Mouse (Mus musculus) lung, adult 18-20 months (tissue): Measurements from ENCODE around the gene Rdh14.

Experiments used
- DNase-seq, 2 experiments: peaks; one replicate each; pipeline ENCODE4 v3.0.0; 2022; ENCODE audit warnings: mixed read lengths in 2 of 2

Rdh14 gene

DNA sequence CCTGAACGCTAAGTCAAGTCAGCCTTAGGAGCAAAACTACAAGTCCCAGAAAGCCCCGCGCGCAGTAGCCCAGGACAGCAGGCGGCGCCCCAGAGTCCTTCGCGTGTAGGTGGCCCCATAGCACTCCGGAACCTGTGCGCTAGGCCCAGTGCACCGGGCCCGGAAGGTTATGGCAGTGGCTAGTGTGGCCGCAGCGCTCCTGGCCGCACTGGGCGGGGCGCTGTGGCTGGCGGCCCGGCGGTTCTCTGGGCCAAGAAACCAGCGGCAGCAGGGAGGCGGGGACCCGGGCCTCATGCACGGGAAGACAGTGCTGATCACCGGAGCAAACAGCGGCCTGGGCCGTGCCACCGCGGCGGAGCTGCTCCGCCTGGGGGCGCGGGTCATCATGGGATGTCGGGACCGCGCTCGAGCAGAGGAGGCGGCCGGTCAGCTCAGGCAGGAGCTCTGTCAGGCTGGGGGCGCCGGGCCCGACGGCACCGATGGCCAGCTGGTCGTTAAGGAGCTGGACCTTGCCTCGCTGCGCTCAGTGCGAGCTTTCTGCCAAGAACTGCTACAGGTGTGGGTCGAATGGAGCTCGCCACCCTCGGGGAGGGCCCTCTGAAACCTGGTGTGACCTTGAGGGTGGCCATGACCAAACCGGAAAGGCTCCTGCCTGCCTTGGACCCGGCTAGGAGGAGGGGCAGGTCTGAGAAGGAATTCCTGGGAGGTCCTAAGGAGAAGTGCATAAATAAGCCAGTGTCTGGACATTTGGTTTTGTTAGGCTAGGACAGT lies at the start of gene Rdh14:
TSS of gene Rdh14 (plus strand) at position 102 of the 771 bp plus-strand sequence.
- peak; percentile 96 to 97 for DNase-seq

DNA sequence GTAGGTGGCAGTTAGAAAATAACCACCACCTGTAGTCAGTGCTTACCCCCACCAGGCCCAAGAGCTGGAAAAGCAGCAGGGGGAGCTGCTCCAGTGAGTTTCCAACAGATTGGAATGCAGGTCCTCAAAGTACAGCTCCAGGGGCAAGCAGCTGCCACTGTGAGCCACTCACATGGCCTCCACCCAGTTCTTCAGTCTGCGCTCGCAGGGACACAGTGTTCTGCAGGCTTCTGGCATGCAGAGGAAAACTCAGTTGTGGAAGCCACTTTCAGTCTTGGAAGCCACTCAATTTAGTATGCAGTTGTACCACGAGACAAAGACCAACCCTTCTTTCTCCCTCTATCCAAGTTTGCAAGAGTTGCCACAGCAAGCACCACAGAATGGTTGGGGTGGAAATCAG lies 39.9 kb upstream of the Rdh14 start:
- peak; percentile 51 to 61 for DNase-seq

DNA sequence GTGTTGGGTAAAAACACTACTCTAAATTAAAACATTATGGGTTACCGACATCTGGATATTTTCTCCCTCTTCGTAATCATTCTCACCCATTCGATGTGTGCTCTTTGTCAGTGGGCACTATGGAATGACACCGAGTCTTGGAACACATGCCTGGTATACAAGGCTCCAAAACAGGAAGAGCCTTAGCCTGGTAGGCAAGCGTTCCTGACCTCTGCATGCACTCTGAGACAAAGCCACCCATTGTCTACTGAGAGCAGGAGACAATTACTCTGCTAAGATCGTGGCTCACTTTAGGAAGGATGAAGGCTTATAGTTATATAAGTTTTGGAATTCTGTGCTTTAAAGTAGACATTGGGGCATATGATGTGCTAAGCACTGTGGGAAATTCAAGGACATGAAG lies 32.8 kb upstream of the Rdh14 start:
- DNase-seq = no peak

DNA sequence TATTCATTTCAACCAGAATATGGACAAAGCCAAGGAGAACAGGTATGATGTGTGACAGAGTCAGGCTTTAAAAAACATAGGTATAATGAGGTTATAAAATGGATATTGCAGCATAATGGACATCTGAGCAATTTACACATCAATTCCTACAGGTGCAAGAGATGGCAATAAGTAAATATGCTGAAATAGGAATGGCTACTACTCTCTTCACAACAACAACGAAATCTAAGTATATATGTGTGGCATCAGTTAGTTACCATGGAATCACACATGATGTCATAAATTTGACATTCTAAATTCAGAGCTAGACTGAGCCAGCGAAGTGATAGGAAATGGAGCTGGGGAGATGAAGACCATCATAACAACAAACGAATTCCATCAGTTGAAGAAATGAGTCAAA lies 20.9 kb upstream of the Rdh14 start, which contains the start of gene Nt5c1b:
TSS of gene Nt5c1b (plus strand) at position 301 of the 400 bp plus-strand sequence.
- DNase-seq = no peak

DNA sequence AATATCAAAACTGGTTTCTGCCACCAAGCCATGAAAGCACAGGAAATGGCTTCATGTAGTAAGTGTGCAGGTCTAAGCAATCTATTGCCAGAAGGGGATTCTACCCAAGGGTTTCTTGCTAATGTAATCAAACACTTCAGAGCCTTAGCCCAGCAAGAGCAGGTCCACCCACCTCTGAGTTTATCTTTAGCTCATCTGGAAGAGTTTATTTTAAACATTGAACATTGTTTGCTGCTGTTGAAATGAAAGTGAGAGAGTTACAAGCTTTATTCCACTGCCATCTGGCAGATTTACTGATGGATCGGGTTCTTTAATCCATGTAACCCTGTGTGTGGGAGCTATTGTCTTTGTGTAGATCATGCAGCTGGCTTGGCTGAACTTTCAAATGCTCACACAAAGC lies 10.2 kb downstream of the Rdh14 start:
- DNase-seq = no peak

DNA sequence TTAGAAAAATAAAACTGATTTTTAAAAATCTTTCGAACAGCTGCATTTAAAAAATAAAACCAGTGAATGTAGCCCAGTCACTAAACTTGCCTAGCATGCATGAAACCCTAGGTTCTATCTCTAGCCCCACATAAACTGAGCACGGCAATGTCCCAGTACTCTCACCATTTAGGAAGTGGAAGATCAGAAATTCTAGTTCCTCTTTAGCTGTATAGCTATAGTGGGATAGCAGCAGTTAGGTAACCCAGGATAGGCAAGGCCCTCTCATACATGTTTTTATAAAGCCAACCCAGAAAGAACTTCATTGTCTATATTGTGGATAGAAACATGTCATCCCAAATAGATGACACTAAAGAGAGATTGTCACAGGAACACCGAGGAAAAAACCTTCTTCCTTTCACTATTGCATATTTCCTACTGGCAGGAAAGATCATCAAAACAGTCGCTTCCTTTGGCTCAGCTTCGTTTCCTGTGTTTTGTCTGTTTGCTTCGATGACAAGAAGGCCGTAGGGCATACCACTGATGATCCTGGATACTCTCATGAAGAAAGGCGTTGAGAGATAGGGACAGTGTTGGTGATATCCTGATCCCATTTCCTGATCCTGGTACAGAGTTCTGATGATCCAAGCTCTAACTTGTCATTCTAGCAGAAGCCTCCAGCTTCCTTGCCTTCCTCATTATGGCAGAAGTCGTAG lies 12.0 kb downstream of the Rdh14 start:
- DNase-seq = peak in 1 of 2 experiments; percentile 25

DNA sequence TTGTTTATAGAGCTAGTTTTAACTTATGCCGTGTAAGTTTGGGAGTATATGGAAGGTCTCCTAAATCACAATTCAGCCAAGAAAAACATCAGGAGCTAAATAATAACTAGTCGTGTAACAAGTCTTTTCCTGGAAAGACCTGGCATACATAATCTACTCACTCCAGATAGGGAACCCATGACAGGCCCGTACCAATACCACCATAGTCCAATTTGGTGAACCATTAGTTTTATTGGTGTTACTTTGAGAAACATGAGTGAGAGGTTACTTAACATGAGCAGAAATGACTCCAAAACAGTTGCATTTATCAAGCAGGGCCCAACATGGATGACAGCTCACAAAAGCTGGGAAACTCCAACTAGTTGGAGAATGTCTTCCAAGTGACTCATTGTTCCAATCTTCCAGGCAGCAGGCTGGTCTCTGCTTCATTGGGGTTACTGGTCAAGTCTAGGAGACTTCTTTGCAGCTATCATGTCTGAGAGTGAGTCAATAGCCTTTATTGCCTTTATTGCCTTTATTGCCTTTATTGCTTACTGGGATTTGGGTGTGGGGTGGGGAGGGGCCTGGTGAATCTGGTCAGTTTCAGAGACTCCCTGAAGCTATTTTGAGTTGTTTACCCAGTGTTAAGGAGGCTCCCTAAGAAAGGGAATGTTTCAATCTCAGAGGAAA lies 20.1 kb downstream of the Rdh14 start:
- DNase-seq = no peak

DNA sequence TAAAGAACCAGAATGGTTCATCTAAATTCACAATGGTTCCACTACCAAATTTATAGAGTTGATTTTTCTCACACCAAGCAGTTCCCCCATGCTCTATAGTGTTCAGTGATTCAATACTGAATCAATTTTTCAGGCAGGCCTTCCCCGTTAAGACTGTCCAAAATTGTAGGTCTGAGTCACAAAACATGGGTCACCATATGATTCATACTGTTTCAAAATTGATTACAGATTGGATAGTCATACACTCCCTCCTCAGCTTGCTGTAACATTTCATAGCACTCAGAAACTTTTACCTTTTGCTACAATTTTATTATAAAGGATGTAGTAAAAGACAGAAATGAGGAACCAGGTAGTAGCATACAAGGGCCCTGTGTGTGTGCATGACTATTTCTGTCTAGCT lies 20.9 kb downstream of the Rdh14 start:
- no peak for DNase-seq

DNA sequence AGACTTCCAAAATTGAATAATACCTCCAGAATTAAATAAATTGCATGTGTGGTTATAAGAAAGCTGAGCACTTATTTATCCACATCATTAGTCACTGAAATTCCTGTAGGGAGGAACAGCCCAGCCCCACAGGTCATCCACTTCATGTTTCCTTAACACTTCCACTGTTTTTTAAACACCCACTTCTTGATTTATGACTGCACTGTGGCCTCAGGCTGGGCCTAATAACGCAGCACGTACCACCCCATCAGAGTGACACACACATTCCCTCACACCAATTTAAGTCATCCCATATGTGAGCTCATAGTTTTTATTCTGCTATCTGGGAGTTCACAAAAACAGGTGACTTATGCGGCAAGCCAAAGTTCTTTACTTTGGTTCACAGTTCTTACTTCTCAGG lies 31.8 kb downstream of the Rdh14 start:
- DNase-seq = no peak

DNA sequence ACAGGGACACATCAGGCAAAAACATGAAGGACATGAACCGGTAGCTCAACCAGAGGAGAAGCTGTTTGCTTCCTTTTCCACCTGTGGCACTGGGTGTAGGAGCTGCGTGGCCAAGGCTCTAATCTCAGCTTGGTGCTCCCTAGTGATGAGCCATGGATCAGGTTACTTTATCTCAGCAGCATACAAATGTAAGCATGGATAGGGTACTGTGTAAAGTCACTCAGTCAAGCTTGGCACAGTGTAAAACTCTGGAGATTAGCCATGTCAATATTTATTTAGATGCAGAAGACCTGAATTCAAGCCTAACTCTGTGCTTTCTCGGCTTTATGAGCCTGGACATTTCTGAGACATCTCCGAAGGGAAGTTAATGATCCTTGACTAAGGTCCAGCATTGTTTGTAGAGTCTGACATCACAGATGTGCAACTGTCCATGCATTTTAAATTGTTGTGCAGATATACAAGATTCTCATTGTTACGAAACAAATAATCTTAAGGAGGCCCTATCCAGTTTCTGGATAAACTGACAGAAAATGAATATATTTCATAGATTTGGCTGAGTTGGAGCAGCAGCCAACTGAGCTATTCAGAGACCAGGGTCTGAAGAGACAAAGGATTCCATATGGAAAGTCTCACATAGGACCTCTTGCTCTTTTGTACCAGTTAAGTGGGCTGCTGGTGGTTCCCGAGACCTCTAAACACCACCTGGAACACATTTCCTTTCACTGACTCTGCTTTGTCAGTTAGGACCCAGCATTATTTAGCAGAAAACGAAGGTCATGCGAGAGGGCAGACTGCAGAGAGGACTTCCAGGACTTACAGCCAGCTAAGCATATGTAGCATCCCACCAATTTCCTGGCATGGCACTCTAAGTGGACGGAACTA lies 35.7 kb downstream of the Rdh14 start:
- no peak for DNase-seq

DNA sequence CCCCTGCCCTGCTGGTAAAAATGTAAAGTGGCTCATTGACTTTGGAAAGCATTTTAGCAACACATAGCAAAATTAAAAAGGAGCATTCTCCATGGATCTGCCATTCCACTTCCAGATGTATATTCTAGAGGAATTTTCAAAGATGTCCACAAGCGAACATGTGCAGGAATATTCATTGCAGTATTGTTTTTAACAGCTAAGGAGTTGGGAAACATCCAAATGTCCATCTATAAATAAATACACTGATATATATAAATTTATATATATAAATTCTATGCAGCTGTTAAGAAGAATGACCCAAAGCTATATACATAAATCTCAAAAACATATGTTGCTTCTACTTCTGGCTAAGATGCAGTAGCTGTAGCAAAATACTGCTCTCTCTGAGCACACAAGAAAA lies 40.4 kb downstream of the Rdh14 start:
- DNase-seq = no peak

DNA sequence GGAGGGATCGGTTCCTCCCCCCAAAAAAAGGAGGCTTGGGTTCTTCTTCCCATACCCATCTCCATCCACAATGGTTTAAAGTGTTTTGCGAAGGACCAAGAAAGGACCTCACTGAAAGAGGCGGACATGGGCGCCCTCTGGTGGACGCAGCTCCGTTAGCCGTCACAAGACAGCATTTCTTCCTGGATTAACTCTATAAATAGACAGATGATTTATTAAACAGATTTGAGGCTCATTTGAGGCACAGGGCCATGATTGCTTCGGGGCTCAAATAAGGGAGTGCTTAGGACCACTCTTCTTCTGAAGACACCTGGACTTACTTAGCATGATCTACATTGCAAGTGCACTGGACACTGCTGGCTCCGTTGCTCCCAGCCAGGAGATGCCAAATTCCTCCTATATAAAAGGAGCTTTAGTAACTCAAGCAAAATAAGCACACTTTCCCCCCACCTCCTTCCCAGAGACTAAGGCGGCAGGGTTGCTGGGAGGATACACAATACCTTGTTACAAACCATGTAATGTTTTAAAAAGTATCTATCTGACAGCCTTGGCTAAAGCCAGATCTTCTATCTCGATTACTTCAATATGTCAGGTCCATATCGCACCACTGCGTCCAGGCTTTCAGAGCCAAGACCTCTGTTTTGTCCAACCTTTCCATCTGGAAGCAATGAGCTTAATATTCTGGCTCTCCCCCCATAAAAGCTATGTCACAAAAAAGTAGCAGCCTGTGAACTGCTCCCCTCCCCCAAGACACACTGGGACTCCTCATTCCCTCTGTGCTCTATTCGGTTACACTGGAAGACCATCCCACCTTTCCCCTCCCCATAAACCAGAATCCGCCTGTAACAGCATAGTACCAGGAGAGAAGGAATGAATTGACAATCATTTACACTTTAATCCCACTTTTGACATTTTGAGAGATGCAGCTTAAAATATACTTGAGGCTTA lies 47.8 kb downstream of the Rdh14 start:
- peak; percentile 66 to 76 for DNase-seq

DNA sequence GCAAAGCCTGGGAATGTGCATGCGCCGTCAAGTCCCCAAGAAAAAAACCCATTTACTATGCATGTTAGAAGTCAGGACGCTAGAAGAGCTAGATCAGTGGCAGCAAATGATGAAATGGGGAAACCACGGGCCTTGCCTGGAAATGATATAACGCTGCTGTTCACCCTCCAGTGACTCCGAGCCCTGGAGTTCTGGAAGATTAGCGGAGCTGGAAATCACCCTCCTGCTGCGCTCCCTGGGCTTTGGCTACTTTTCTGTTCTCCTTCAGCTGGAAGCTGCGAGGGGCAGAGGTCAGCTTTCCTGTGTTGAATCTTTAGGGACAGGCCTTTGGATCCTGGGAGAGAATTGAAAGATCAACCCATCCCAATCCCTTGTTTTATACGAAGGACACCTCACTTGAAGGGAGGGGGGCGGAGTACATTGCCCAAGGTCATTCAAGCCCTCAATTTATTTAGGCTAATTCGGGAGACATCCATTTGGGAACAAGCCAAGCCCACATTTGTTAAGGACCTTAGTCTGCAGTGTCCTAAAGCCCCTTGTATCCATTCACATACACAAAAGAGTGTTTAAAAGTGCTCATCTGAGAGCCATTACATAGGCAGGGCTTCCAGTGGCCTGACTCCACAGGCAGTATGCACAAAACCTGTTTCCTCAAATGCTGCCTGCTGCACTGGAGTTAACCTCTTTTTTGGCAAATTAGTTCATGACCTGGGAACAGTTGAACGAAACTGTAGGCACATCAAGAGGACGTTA lies 49.1 kb downstream of the Rdh14 start:
- DNase-seq = peak; percentile 5 to 10
